Mouse (Mus musculus): ENCODE measurements around the gene Rcc2. TPM values are rescaled to one million over a fixed set of nuclear protein-coding genes. Genes with fewer than 3 reads are reported as not detected.

Rcc2 gene
- polyA plus RNA-seq, 1 experiment from 2014 or later = 13.7 TPM

DNA sequence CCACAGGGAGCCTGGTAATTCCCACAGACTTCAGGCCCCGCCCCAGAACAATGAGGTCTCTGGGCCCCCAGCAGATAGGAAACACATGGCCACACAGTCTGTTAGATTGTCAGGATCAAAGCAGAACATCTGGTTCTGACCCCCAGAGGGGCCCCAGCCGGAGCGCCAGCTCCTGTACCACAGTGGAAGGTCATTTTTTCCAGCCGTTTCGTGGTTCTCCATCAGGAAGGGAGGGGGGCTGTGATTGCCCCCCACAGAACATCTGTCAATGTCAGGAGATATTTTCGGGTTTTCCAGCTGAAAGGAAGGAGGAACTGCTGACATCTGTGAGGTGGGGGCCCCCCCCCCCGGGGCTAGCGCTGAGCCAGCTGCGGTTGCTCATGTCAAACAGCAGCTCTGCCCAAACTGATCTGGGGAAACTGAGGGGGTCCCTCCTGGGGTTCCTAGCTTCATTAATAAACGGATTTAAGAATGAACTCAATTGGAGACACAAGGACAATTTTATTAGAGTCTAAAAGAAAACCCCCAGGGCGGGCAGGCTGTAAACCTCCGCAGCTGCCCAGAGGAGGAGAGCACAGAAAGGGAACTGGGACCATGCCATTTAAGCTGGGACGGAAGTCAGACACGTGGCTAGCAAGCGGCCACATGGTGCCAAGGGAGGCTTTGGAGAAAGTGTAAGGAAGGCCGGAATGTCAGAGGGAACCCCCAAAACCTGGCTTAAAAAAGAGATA, 16.0 kb upstream of the Rcc2 start:
- Histone ChIP-seq H3K4me3 (ENCODE audit: low read length) (peak overlapping the region; percentile 13; the same call in 1 of the 2 replicates), H3K9ac (ENCODE audit: low read depth, low read length) (peak overlapping the region; percentile 63)
- 6% methylated on average over 16 of the region's 16 CpGs for WGBS

DNA sequence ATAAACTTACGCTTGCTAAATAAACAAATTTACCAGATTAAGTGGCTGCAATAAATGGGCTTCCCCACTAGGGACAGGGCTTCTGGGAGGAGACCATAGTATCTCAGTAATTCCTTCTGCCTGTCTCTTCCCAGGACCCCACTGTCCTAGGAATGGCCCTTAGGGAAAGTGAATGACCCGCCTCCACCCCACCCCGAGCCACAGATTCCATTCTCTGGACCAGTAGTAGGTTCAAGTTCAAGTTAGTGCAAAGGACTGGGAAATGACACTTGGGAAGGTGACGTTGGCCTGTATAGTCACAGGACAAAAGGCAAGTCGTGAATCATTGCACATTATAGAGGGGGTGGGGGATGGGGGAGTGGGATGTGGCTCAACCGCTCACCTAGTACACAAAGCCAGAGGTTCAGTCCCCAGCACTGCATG, 15.4 kb upstream of the Rcc2 start:
- H3K36me3 ChIP-seq (ENCODE audit: control insufficient read depth, insufficient read depth, low read length) = no peaks in the 10 kb centered on the region
- no peak overlapping the region for H3K9ac ChIP-seq (ENCODE audit: low read depth, low read length)
- peak overlapping the region; percentile 52 for H3K27ac ChIP-seq (ENCODE audit: low read length)
- 28% methylated on average over 6 of the region's 6 CpGs for WGBS
- H3K4me1 ChIP-seq (ENCODE audit: control insufficient read depth, insufficient read depth, low read length) = peaks cover 19% of the 10 kb centered on the region
- H3K4me2 ChIP-seq (ENCODE audit: low read depth, low read length) = peak overlapping the region; percentile 42
- no peak overlapping the region for H3K4me3 ChIP-seq (ENCODE audit: low read length)
- ATAC-seq = peak; percentile 37; the same call in 1 of the 2 replicates
- no peaks in the 10 kb centered on the region for H3K27me3 ChIP-seq (replicated peaks; ENCODE audit: control insufficient read depth, insufficient read depth, low read length)
- no peaks in the 10 kb centered on the region for H3K9me3 ChIP-seq (ENCODE audit: control insufficient read depth, low read length)

More for the DNA sequence above, 16.0 kb upstream of the Rcc2 start:
- peak overlapping the region; percentile 42 for H3K4me2 ChIP-seq (ENCODE audit: low read depth, low read length)
- no peaks in the 10 kb centered on the region for H3K9me3 ChIP-seq (ENCODE audit: control insufficient read depth, low read length)
- H3K36me3 ChIP-seq (ENCODE audit: control insufficient read depth, insufficient read depth, low read length) = no peaks in the 10 kb centered on the region
- H3K4me1 ChIP-seq (ENCODE audit: control insufficient read depth, insufficient read depth, low read length) = peaks cover 22% of the 10 kb centered on the region
- peak overlapping the region; percentile 52 for H3K27ac ChIP-seq (ENCODE audit: low read length)
- ATAC-seq = peak; percentile 64
- no peaks in the 10 kb centered on the region for H3K27me3 ChIP-seq (replicated peaks; ENCODE audit: control insufficient read depth, insufficient read depth, low read length)

DNA sequence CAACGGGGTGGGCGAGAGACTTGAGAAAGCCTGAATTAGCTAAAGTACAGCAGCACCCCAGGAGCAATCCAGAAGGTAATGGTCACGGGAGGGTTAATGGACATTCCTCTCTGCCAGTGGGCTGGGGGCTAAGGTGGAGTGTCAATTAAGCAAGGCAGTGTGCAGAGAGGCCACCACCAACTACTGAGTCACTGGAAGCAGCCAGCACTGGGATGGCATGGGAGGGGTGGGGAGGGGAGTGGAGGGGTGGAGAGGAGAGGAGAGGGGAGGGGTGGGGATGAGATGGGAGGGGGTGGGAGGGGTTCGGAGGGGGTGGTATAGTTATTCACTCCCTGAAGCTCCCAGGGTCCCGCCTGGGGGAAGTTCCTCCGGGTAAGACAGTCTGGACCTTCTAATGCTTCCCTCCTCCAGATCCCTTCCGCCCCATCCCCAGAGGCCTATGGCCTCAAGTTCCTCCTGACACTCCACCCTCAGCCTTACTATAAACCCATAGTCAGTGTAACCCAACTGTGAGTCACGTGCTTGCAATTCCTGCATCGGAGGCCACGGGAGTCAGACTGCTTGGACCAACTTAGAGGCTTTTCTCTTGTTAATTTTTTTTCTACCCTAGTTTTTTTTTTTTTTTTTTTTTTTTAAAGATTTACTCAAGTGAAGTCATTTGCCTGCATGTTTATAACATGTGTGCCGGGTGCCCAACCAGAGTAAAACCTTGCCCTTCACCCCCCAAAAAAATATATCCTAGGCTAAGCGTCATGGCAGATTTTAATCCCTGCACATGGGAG, 12.1 kb upstream of the Rcc2 start:
- WGBS = 57% methylated on average over 12 of the region's 12 CpGs
- H3K36me3 ChIP-seq (ENCODE audit: control insufficient read depth, insufficient read depth, low read length) = no peaks in the 10 kb centered on the region
- H3K4me1 ChIP-seq (ENCODE audit: control insufficient read depth, insufficient read depth, low read length) = peaks cover 19% of the 10 kb centered on the region
- no peak overlapping the region for H3K4me3 ChIP-seq (ENCODE audit: low read length)
- no peak overlapping the region for H3K27ac ChIP-seq (ENCODE audit: low read length)
- no peaks in the 10 kb centered on the region for H3K27me3 ChIP-seq (replicated peaks; ENCODE audit: control insufficient read depth, insufficient read depth, low read length)
- no peak overlapping the region for H3K4me2 ChIP-seq (ENCODE audit: low read depth, low read length)
- no peaks in the 10 kb centered on the region for H3K9me3 ChIP-seq (ENCODE audit: control insufficient read depth, low read length)
- H3K9ac ChIP-seq (ENCODE audit: low read depth, low read length) = no peak overlapping the region
- no peak; the same call in 1 of the 2 replicates for ATAC-seq

DNA sequence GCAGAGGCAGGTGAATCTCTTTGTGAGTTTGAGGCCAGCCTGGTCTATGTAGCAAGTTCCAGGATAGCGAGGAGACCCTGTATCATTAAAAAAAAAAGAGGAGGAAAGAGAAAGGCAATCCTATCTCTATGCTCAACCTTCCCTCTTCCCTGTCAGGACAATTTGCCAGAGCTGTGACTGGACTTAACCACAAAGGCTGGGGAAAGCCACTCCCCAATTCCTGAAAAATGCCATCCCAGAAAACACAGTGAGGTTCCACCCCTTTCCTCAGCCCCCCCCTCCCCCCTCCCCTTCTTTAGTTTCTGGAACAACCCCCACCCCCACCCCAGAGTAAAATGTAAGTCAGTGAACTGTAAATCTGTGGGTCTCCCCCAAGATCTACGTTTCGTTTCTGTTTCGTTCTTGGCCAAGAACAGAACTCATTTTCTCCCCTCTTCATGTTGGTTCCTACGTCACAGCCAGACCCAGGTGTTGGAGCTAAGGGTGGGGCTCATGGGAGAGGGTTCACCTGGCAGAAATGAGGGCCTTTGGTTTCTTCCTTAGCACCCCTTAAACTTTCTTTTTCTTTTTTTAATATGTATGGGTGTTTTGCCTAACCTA, 11.4 kb upstream of the Rcc2 start:
- Histone ChIP-seq H3K9me3 (ENCODE audit: control insufficient read depth, low read length) (no peaks in the 10 kb centered on the region), H3K36me3 (ENCODE audit: control insufficient read depth, insufficient read depth, low read length) (no peaks in the 10 kb centered on the region), H3K27ac (ENCODE audit: low read length) (no peak overlapping the region), H3K4me2 (ENCODE audit: low read depth, low read length) (no peak overlapping the region), H3K4me1 (ENCODE audit: control insufficient read depth, insufficient read depth, low read length) (peaks cover 14% of the 10 kb centered on the region), H3K27me3 (replicated peaks; ENCODE audit: control insufficient read depth, insufficient read depth, low read length) (no peaks in the 10 kb centered on the region), H3K9ac (ENCODE audit: low read depth, low read length) (no peak overlapping the region), H3K4me3 (ENCODE audit: low read length) (no peak overlapping the region)
- WGBS = 85% methylated on average over 5 of the region's 5 CpGs
- no peak for ATAC-seq

DNA sequence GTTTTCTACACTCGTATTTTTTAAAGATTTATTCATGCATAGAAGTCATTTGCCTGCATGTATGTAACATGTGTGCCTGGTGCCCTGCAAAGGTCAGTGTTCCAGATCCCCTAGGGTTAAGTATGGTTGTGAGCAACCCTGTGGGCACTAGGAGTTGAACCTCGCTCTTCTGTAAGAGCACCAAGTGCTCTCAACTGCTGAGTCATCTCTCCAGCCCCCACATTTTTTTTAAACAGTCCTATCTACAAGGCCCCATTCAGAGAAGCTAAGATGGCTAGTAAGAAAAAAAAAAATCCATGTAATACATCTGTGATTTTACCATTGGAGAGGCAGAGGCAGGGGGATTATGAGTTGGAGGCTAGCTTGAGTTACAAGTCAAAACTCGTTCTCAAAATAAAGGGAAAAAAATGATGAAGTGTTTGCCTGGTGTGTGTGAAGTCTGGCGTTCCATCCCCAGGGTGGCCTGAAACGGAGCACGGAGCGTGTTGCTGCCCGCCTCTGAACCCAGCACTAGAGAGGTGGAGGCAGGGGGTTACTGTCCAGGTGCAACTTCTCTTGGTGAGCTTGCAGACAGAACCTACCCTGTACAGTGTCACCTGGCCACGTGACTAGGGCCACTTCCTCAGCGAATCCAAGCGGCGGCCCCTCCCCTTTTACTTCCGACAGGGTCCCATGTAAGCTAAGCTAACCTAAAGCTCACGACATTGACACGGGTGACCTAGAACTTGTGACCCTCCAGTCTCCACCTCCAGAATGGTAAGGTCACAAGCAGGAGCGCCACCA, 10.3 kb upstream of the Rcc2 start:
- no peak overlapping the region for H3K4me2 ChIP-seq (ENCODE audit: low read depth, low read length)
- H3K36me3 ChIP-seq (ENCODE audit: control insufficient read depth, insufficient read depth, low read length) = no peaks in the 10 kb centered on the region
- no peaks in the 10 kb centered on the region for H3K27me3 ChIP-seq (replicated peaks; ENCODE audit: control insufficient read depth, insufficient read depth, low read length)
- H3K9me3 ChIP-seq (ENCODE audit: control insufficient read depth, low read length) = no peaks in the 10 kb centered on the region
- H3K4me3 ChIP-seq (ENCODE audit: low read length) = no peak overlapping the region
- no peak overlapping the region for H3K27ac ChIP-seq (ENCODE audit: low read length)
- no peak overlapping the region for H3K9ac ChIP-seq (ENCODE audit: low read depth, low read length)
- H3K4me1 ChIP-seq (ENCODE audit: control insufficient read depth, insufficient read depth, low read length) = peaks cover 3% of the 10 kb centered on the region
- WGBS = 66% methylated on average over 16 of the region's 16 CpGs
- ATAC-seq = no peak

DNA sequence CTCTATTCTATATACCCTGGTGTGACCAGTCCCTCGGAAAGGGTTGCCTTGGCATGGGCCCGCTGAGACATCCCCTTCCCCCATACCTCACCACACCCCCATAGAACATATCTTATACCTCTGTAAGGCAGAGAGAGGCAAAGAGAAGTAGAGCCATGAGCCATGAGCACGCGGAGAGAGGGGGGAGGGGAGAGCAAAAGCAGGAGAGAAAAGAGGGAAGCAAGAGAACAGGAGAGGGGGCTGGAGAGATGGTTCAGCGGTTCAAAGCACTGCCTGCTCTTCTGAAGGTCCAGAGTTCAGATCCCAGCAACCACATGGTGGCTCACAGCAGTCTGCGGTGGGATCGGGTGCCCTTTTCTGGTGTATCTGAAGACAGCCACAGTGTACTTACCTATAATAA, 8.9 kb upstream of the Rcc2 start:
- no peaks in the 10 kb centered on the region for H3K27me3 ChIP-seq (replicated peaks; ENCODE audit: control insufficient read depth, insufficient read depth, low read length)
- H3K36me3 ChIP-seq (ENCODE audit: control insufficient read depth, insufficient read depth, low read length) = no peaks in the 10 kb centered on the region
- 76% methylated on average over 7 of the region's 7 CpGs for WGBS
- H3K27ac ChIP-seq (ENCODE audit: low read length) = no peak overlapping the region
- H3K4me2 ChIP-seq (ENCODE audit: low read depth, low read length) = no peak overlapping the region
- no peak for ATAC-seq
- H3K4me3 ChIP-seq (ENCODE audit: low read length) = no peak overlapping the region
- H3K9me3 ChIP-seq (ENCODE audit: control insufficient read depth, low read length) = no peaks in the 10 kb centered on the region
- no peaks in the 10 kb centered on the region for H3K4me1 ChIP-seq (ENCODE audit: control insufficient read depth, insufficient read depth, low read length)
- no peak overlapping the region for H3K9ac ChIP-seq (ENCODE audit: low read depth, low read length)

DNA sequence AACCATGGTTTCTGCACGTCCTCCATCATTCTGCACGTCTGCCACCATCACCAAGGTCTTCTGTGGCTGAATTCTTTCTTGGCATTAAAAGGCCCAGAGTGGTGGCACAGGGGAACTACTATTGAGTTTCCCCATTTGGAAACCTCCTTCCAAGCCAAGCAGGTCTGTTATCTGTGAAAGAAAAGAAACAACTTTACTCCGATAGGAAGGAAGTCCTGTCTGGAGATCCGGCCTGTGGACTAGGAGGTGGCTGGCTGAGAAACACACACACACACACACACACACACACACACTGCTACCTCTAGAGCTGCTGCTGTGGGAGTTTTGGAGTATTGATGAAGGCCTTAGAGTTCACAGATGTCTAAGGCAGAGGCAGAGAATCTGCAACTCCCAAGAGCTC, 6.8 kb upstream of the Rcc2 start:
- Histone ChIP-seq H3K9ac (ENCODE audit: low read depth, low read length) (no peak overlapping the region), H3K27me3 (replicated peaks; ENCODE audit: control insufficient read depth, insufficient read depth, low read length) (no peaks in the 10 kb centered on the region), H3K4me1 (ENCODE audit: control insufficient read depth, insufficient read depth, low read length) (no peaks in the 10 kb centered on the region), H3K4me3 (ENCODE audit: low read length) (no peak overlapping the region), H3K9me3 (ENCODE audit: control insufficient read depth, low read length) (no peaks in the 10 kb centered on the region), H3K4me2 (ENCODE audit: low read depth, low read length) (no peak overlapping the region), H3K36me3 (ENCODE audit: control insufficient read depth, insufficient read depth, low read length) (no peaks in the 10 kb centered on the region), H3K27ac (ENCODE audit: low read length) (no peak overlapping the region)
- 70% methylated on average over 4 of the region's 4 CpGs for WGBS
- ATAC-seq = no peak

DNA sequence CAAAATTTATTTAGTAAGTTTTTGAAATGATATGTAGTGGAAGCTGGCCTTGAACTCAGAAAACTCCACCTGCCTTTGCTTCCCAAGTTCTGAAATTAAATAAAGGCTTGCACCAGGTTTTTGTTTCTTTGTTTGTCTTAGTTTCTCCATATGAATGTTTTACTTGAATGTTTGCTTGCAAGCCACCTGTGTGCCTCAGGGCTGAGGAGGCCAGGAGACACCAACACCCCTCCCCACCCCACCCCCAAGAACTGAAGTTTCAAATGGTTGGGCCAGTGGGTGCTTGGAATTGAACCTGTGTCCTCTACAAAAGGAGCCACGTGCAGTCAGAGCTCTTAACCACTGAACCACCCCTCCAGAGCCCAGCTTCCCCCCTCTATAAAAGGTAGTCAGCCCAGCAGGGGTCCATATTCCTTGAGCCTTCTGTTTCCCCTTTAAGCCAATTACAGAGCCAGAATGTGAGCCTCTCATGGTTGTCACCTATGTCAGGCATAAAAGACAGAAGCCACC, 5.7 kb upstream of the Rcc2 start:
- Histone ChIP-seq H3K9ac (ENCODE audit: low read depth, low read length) (no peak overlapping the region), H3K27me3 (replicated peaks; ENCODE audit: control insufficient read depth, insufficient read depth, low read length) (0 out of 2 replicates have a peak, but pooled peaks cover 7% of the 10 kb centered on the region), H3K4me1 (ENCODE audit: control insufficient read depth, insufficient read depth, low read length) (no peaks in the 10 kb centered on the region), H3K36me3 (ENCODE audit: control insufficient read depth, insufficient read depth, low read length) (no peaks in the 10 kb centered on the region), H3K9me3 (ENCODE audit: control insufficient read depth, low read length) (no peaks in the 10 kb centered on the region), H3K4me3 (ENCODE audit: low read length) (no peak overlapping the region), H3K27ac (ENCODE audit: low read length) (no peak overlapping the region), H3K4me2 (ENCODE audit: low read depth, low read length) (no peak overlapping the region)
- 47% methylated on average over 1 of the region's 1 CpGs for WGBS
- no peak for ATAC-seq
